Mouse (Mus musculus): Measurements from ENCODE around the gene Fdx1l. TPM values are rescaled to one million over a fixed set of nuclear protein-coding genes. Genes with fewer than 3 reads are reported as not detected.

Fdx1l gene
- total RNA-seq (2021): 10 to 100 TPM; 62.4 to 64.3 TPM
- long read RNA-seq, experiment 1, transcript Fdx1l-203 (4 exons, 681 nt): minor isoform, 7 of 39 reads
- long read RNA-seq, experiment 1, transcript Fdx1l-204 (3 exons, 633 nt): minor isoform, 5 of 39 reads
- long read RNA-seq, experiment 1, transcript Fdx1l-201 (5 exons, 812 nt): major isoform, 20 of 39 reads
- long read RNA-seq, experiment 1, transcript Fdx1l-205 (4 exons, 951 nt): minor isoform, 5 of 39 reads
- long read RNA-seq, experiment 1, partial matches to known transcripts: 1 of 39 reads
- long read RNA-seq, experiment 1, other reads (novel, unspliced or antisense): 1 of 39 reads
- long read RNA-seq, experiment 2, transcript Fdx1l-201 (5 exons, 812 nt): major isoform, 16 of 33 reads
- long read RNA-seq, experiment 2, transcript Fdx1l-204 (3 exons, 633 nt): minor isoform, 5 of 33 reads
- long read RNA-seq, experiment 2, transcript Fdx1l-205 (4 exons, 951 nt): minor isoform, 5 of 33 reads
- long read RNA-seq, experiment 2, partial matches to known transcripts: 0 of 33 reads
- long read RNA-seq, experiment 2, other reads (novel, unspliced or antisense): 3 of 33 reads

DNA sequence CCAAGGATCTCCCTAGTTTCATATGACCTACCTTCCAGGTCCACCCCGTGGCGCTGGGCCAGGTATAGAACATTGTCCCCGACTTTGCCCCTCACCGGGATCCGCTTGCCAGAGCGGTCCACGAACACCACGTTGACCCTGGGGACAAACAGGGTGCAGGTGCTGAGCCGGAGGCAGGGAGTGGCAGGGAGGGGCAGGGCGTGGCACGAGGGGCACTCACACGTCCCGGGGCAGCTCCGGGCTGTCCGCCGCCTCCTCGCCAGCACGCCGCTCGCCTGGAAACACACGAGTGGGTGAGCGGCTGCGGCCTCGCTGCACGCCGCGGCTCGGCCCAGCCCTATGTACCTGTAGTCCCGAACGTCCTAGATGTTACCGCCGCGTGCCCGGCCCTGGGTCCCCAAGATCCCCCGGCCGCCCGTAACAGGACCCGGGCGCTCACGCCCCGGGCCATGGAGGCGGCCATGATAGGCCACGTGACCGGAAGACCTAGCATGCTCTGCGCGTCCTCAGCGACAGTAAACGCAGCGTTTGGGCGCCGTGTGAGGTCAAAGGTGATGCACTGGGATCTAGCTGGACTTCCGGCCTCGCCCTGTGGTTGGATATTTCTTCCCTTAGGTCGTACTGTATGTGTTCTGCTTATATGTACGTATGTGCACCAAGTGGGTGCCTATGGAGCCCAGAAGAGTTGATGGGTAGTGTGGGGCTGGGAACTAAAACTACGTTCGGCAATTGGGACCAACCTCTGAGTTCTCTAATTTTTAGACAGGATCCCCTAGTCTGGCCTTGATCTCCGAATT is at the start of gene Fdx1l, which contains the start of gene Gm49373:
TSS of gene Fdx1l (minus strand) at position 571 of the 797 bp plus-strand sequence.
TSS of gene Gm49373 (minus strand) at position 53 of the 797 bp plus-strand sequence.
- H3K4me3 ChIP-seq: peak within 1 kb of the TSS; percentile 94
- intact Hi-C loops (cut with DNase I): loop anchor here (2.0 to 5.0 kb wide), 3 partner anchors 32 to 176 kb away; partner anchors contain the start of genes Eif3g and Tyk2
- H3K27ac ChIP-seq: peak within 1 kb of the TSS; percentile 85
- peak; percentile 89 to 90 for DNase-seq (ENCODE audit: extremely low spot score in 1 of 2, low spot score in 2 of 2)
- TF ChIP-seq CTCF (IDR thresholded peaks at IDR 0.05): no peak

- DNase-seq (ENCODE audit: extremely low spot score in 1 of 2, low spot score in 2 of 2): no peak
- H3K27ac ChIP-seq: no peak overlapping the region
- intact Hi-C loops (cut with DNase I): no loop called here
- no peak for TF ChIP-seq CTCF (IDR thresholded peaks at IDR 0.05)
- no peak overlapping the region for H3K4me3 ChIP-seq
Measured at GRCm38 (mm10) chr9:21121483-21121882, 48.1 kb upstream of the Fdx1l start.

DNA sequence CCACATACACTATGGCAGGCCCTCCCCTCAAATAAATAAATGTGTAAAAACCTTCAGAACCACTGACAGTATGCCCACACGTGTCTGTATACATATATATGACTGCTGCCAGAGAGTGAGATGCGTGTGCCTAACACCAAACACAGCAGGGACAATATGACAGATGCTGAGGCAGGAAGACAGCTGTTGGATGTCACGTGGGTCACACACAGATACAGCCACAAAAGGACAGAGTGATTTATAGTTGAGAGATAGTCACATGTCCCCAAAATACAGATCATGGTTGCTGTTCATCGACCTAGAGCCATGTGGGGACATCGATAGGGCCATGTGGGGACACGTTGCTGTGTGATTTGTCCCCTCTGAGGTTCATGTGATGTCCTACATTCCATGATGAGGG is 43.7 kb upstream of the Fdx1l start:
- intact Hi-C loops (cut with DNase I): no loop called here
- no peak for DNase-seq (ENCODE audit: extremely low spot score in 1 of 2, low spot score in 2 of 2)
- no peak overlapping the region for H3K27ac ChIP-seq
- no peak for TF ChIP-seq CTCF (IDR thresholded peaks at IDR 0.05)
- no peak overlapping the region for H3K4me3 ChIP-seq

GRCm38 (mm10) chr9:21115105-21115504 is 41.7 kb upstream of the Fdx1l start:
- Histone ChIP-seq H3K4me3 (no peak overlapping the region), H3K27ac (no peak overlapping the region)
- TF ChIP-seq CTCF (IDR thresholded peaks at IDR 0.05): no peak
- DNase-seq (ENCODE audit: extremely low spot score in 1 of 2, low spot score in 2 of 2): no peak
- intact Hi-C loops (cut with DNase I): no loop called here

- no peak overlapping the region for H3K27ac ChIP-seq
- no peak for TF ChIP-seq CTCF (IDR thresholded peaks at IDR 0.05)
- H3K4me3 ChIP-seq: no peak overlapping the region
- intact Hi-C loops (cut with DNase I): no loop called here
- no peak for DNase-seq (ENCODE audit: extremely low spot score in 1 of 2, low spot score in 2 of 2)
Measured at GRCm38 (mm10) chr9:21114190-21114589, 40.8 kb upstream of the Fdx1l start.

- Histone ChIP-seq H3K27ac (no peak overlapping the region), H3K4me3 (no peak overlapping the region)
- intact Hi-C loops (cut with DNase I): no loop called here
- no peak for TF ChIP-seq CTCF (IDR thresholded peaks at IDR 0.05)
- DNase-seq (ENCODE audit: extremely low spot score in 1 of 2, low spot score in 2 of 2): no peak
Measured at GRCm38 (mm10) chr9:21113751-21114150, 40.3 kb upstream of the Fdx1l start.

GRCm38 (mm10) chr9:21107607-21108237 is 34.3 kb upstream of the Fdx1l start:
- intact Hi-C loops (cut with DNase I): no loop called here
- Histone ChIP-seq H3K27ac (no peak overlapping the region), H3K4me3 (no peak overlapping the region)
- no peak for DNase-seq (ENCODE audit: extremely low spot score in 1 of 2, low spot score in 2 of 2)
- no peak for TF ChIP-seq CTCF (IDR thresholded peaks at IDR 0.05)

- TF ChIP-seq CTCF (IDR thresholded peaks at IDR 0.05): no peak
Measured at GRCm38 (mm10) chr9:21105760-21106564, 32.5 kb upstream of the Fdx1l start.

DNA sequence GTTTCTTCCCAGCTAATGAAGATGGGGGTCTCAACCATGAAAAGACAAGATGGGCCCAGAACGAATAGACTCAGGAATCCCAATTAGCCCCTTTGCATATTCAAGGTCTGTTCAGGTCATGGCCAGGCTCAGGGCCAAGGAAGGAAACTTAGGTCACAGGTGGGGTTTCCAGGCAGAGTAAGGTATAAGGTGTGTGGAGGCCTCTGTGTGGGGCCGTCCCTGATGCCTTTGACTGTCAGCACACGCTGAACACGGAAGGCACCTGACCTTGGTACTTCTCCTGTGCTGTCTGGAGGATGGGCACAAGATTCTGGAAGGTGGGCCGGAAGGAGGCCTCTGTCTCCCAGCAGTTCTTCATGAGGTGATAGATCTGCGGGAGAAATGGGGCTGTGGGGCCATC is 31.4 kb upstream of the Fdx1l start:
- H3K27ac ChIP-seq: no peak overlapping the region
- no peak for TF ChIP-seq CTCF (IDR thresholded peaks at IDR 0.05)

More at GRCm38 (mm10) chr9:21105760-21106564, 32.5 kb upstream of the Fdx1l start:
- DNase-seq (ENCODE audit: extremely low spot score in 1 of 2, low spot score in 2 of 2): no peak
- no peak overlapping the region; the same call in 1 of the 2 replicates for H3K27ac ChIP-seq
- no peak overlapping the region for H3K4me3 ChIP-seq
- intact Hi-C loops (cut with DNase I): no loop called here

GRCm38 (mm10) chr9:21102076-21102475 is 28.7 kb upstream of the Fdx1l start:
- no peak for DNase-seq (ENCODE audit: extremely low spot score in 1 of 2, low spot score in 2 of 2)
- intact Hi-C loops (cut with DNase I): no loop called here
- TF ChIP-seq CTCF (IDR thresholded peaks at IDR 0.05): no peak
- H3K4me3 ChIP-seq: no peak overlapping the region
- no peak overlapping the region for H3K27ac ChIP-seq

More for the DNA sequence above, 31.4 kb upstream of the Fdx1l start:
- DNase-seq (ENCODE audit: extremely low spot score in 1 of 2, low spot score in 2 of 2): no peak
- intact Hi-C loops (cut with DNase I): no loop called here
- H3K4me3 ChIP-seq: no peak overlapping the region
